Mouse (Mus musculus): ENCODE measurements around the gene E130309D02Rik.

The E130309D02Rik gene

DNA sequence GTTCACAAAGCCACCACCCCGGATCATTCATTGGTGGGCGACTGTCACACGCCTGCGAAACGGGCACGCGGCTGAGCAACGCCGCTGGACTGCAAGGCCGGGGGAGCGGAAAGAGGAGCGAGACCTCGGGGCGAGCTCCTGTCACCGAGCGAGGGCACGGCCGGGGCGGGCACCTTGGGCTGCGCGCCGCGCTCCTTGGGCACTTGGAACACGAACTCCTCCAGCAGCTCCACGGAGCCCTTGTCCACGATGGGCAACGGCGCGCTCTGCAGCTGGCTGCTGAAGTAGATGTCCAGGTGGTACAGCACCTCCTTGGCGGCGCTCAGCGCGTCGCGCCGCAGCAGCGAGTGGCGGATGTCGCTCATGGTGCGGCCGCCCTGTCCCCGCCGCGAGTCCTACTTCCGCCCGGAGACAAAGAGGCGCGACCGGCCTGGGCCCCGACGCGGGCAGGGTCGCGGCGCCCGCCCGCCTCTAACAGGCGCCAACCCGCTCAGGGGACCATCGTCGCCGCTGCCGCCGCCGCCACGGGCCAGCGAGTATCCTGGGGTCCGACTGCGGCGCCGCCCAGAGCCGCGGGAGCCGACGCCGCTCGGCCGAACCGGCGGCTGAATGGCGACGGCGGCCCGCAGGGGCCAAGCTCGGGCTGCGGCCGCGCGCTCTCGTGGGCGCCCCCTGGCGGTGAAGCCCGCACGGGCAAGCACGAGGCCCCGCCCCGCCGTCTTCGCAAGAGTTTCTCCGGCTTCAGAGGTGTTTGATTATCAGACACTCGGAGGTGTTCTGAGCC lies at the start of gene E130309D02Rik:
TSS of gene E130309D02Rik (minus strand) at position 631 of the 784 bp plus-strand sequence.
- DNase-seq (ENCODE audit: low spot score in 2 of 2) = peak; percentile 65 to 80

DNA sequence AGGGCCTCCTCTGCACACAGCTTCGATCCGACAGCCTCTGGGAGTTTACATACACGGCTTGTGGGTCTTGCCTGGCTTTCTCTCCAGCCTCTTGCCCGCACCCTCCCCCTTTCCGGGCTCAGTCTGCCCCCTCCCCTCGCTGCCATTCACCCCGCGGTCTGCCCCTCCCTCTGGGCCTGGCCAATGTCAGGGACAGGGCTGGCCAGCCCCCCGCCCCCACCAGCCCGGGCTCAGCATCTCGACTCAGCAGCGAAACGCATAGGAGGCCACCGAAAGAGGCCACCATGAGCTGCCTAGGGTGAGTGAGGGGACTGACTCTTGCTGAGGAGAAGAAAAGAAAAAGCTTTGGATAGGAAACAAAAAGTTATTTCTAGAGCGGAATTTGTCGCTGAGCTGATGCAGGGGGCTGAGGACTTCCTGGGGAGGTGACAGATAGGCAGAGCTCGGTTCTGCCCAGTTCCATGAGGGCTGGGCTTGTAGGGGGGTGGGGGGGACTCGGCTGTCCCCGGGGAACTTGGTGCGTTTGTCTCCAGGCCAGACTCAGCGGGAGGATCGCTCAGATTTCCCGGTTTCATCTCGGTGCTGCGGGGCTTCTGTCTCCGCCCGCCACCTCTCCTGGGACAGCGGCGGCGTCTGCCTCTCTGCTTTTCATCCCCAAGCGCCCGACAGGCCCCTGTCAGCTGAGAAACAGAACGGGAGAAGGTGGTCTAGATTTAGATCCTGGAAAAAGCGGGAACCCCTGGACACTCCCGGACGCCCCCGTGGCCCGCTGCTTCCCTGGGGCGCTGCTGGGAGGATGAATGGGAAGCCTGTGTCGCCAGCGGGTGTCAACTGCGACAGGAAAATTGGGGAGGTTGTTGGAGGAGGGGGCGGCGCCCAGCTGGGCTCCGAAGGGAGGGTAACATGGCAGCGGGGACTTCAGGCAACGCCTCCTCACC lies 48.8 kb upstream of the E130309D02Rik start:
- no peak for DNase-seq (ENCODE audit: low spot score in 2 of 2)

DNA sequence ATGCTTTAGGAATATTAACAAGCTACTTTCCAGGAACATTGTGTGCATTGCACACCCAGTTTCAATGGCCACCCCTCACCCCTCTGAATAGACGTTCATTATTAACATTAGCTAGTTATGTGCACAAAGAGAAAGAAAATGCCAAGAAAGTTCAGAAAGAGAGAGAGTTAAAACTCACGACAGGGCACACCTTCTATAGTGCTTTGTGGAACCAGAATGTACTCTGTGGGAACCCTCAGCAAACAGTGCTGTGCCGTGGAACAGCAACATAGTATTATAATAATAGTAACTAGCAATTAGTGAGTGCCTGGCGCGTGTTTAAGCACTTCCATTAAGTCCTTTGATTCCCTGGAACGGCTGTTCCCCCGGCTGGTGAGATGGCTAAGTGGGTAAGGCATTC lies 46.3 kb upstream of the E130309D02Rik start:
- DNase-seq (ENCODE audit: low spot score in 2 of 2) = no peak

DNA sequence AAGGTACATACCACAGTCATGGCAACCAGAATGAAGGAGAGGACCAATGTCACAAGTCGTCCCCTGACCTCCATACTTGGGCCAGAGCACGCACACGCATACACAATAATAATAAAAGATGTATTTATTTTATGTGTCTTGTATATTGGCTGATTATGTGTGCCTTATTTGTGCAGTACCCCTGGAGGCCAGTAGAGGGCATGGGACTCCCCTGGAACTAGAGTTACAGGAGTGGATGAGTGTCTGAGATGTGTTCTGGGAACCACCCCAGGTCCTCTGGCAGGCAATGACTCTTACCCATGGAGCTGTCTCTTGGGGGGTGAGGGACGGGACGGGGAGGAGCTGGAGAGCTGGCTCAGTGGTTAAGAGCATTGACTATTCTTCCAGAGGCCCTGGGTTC lies 44.8 kb upstream of the E130309D02Rik start:
- DNase-seq (ENCODE audit: low spot score in 2 of 2) = no peak

DNA sequence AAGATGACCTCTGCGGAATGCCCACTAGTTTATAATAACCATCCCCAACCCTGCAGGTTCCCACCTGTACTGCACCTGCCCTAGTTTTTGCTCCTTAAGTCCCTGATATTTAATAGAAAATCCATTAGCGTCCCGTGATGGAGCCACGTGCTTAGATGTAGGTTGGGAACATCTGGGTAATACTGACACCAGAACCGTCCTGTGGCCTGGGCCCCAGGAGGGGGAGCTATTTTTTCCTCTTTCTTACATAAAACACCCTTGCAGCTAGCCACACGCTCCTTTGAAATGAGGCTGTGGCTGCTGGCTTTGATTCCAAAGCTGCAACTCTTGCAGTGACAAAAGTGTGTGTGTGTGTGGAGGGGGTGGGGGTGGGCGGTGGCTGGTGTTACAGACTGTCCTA lies 44.1 kb upstream of the E130309D02Rik start:
- DNase-seq (ENCODE audit: low spot score in 2 of 2) = no peak

DNA sequence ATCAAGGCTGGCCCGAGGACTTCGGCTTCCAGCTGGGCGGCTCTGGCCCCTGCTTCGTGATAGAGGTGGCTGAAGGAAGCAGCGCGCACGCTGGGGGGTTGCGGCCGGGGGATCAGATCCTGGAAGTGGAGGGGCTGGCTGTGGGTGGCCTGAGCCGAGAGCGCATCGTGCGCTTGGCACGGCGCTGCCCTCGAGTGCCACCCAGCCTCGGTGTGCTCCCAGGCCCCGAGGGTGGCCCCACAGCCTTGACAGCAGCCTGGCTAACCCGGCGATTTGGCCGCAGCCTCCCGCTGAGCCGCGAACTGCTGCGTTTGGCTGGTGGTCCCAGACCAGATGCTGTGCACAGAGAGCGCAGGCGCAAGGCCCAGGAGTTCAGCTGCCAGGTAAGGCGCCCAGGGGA lies 42.4 kb upstream of the E130309D02Rik start:
- DNase-seq (ENCODE audit: low spot score in 2 of 2) = no peak

DNA sequence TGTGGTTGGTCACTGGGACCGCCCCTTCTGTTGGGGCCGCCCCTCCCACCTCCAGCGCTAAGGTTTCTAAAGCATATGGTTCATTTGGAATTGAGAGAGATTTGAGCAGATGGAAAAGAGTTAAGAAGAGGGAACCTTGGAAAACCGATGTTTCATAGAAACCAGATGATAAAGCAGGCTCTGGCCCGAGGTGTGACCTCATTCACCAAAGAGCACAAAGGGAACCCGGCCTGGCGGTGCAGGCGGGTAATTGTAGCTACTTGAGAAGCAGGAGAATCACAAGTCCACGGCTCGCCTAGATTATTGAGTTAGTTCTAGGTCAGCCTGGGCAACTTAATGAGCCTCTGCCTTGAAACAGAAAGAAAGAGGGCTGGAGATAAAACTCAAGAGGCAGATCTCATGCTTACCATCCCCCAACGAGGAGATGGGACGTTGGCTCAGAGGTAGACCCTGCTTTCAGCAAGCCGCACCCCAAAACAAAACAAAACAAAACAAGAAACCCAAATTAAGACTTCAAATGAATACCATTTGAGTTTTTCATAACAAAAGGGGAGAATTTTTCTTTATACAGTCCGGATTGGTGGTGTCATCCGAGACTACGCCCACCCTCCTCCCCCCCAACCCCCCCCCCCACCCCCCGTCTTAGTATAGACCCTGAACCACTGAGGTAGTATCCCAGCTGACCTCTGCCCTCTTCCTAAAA lies 41.7 kb upstream of the E130309D02Rik start, which contains the start of gene Grid2ip:
TSS of gene Grid2ip (plus strand) at position 653 of the 703 bp plus-strand sequence.
- DNase-seq (ENCODE audit: low spot score in 2 of 2) = no peak

DNA sequence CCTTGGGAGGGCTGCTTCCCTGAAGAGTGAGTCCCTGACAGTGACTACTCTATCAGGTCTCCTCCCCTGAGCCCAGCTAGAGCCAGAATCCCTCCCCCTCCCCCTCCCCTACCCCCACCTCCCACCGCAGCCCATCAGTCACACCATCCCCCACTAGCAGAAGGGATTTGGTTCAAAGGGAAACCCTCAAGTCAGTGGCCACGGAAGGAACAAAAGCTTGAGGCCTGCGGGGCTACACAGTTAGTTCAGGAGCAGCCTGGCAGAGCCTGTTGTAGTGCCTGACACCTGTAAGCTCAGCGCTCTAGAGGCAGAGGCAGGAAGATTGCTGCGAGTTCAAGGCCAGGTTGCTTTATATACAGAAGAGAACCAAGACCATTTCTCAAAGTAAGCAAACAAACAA lies 40.9 kb upstream of the E130309D02Rik start:
- DNase-seq (ENCODE audit: low spot score in 2 of 2) = no peak

DNA sequence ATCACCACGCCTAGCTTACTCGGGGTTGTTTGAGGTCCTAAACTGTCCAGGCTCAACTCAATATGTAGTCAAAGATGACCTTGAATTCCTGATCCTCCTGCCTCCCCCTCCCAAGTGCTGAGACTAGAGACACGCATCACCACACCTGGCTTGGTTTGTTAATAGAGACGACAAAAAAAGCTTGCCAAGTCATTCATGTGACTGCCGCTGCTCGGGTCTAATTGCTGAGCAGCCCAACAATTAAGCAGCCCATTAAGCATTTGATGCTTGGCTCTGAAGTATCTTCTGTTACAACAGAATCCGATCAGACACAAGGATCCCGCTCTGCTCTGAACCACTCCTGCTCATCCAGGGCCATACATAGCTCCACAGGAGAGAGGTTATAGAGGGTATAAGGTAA lies 31.2 kb upstream of the E130309D02Rik start:
- no peak for DNase-seq (ENCODE audit: low spot score in 2 of 2)

DNA sequence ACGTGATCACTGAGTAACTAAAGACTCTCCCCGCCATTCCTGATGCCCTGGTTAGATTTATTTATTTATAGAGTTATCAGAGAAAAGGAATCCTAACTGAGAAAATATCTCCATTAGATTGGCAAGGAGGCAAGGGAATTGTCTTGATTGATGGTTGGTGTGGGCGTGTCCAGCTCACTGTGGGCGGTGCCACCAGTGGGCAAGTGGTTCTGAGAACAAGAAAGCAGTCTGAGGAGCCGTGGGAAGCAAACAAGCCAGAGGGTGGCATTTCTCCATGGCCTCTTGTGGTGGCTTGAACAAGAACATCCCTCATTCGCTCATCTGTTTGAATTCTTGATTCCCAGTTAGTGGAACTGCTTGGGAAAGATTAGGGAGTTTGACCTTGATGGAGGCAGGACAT lies 24.4 kb upstream of the E130309D02Rik start:
- no peak for DNase-seq (ENCODE audit: low spot score in 2 of 2)

DNA sequence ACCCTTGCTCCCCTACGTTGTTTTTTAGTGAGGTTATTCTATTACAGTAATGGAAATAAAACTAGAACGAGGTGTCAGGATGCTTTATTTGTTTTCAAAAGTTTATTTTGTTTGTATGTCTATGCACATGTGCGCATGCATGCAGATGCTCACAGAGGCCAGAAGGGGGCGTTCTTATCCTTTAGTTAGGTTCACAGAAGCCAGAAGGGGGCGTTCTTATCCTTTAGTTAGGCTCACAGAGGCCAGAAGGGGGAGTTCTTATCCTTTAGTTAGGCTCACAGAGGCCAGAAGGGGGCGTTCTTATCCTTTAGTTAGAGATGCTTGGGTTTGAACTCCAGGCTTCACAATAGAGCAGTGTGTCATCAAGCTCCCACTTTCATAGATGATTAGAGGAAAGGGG lies 21.4 kb upstream of the E130309D02Rik start:
- DNase-seq (ENCODE audit: low spot score in 2 of 2) = no peak

DNA sequence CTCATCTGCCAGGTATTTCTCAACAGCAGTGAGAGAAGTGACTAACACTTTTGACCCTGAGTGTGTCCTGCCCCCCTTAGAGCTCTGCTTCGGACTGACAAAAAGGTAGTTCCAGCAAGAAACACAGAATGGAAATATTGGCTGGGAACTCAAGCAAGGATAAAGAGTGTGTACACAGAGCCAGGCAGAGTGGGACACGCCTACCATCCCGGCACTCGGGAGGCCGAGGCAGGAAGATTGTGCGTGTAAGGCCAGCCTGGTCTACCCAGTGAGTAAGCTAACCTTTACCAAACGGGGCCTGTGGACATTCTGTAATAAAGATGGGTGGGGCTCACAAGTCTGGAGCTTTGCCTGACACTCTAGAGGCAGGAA lies 19.9 kb upstream of the E130309D02Rik start:
- DNase-seq (ENCODE audit: low spot score in 2 of 2) = no peak

DNA sequence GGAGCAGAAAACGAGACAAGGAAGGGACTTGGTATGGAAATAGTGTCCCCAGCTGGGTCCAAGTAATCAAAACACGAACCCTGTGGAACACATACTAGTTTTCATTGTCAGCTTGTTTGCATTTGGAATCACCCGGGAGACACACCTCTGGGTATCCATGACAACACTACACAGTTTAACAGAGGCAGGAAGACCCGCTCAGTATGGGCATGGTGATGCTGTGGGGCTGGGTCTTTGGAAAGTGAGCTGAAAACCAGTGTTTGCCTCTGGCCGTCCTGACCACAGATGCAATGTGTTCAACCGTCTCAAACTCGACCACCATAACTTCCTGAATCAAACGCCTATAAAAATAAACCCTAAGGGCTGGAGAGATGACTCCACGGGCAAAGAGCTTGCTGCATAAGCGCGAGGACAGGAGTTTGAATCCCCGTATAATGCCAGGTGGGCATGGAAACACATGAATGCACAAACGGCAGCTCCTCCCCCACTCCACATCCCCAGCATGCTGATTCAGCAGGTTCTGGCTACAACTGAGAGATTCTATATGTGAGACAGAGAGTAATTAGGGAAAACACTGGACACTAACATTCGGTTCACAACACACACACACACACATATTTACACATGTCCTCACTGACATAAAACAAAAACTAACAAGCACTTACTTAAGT lies 19.4 kb upstream of the E130309D02Rik start:
- DNase-seq (ENCODE audit: low spot score in 2 of 2) = no peak

DNA sequence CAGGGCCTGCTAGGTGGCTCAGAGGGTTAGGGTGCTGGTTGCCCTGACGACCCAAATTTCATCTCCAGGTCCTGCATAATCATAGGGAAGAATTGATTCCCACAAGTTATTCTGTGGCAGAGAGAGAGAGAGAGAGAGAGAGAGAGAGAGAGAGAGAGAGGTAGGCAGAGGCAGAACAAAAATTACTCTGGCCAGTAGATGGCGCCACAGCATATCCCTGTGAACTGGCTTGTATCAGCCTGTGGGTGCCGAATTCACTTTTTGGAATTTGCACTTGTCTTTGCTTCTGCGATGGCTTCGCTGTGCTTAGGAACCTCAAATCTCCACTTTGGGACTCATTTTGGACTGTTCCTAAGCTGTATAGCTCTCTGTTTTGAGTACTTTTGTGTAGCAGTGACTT lies 18.7 kb upstream of the E130309D02Rik start:
- DNase-seq (ENCODE audit: low spot score in 2 of 2) = peak; percentile 61 to 74

DNA sequence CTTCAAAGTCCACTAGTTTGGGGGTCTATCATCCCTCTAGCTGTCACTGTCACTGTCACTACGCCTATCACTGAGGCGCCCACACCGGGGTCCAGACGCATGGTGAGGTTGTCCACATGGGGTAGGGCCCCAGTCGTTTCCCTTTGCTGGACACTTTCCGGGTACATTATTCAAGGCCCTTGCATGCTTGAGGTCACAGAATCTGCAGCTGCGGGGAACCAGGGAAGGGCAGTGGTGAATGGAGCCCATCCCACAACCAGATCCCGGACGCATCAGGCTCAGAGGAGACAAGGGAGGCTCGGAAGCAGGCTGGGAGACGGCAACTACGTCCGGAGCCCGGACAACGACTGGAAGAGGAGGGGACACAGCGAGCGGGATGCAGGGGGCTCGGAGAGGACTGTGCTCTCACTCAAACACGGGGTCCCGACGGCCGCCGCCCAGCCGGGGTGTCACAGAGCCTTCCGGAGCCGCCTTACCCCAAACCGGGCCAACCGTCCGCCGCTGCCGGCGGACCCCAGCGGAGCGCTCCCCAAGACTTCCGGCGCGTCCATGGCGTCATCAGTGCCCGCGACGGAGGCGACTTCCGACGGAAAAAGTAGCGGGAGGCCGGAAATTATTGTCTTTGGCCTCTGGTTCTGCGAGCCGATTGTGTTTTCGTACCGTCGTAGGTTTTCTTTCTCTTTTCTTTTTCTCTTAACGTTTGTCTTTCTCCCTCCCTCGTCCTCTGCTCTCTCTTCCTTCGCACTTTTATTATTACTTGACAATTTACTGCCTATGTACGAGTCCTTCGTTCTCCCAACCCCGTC lies 13.7 kb upstream of the E130309D02Rik start, which contains the start of gene Zdhhc4:
TSS of gene Zdhhc4 (minus strand) at position 567 of the 806 bp plus-strand sequence.
- DNase-seq (ENCODE audit: low spot score in 2 of 2) = peak; percentile 82 to 84

DNA sequence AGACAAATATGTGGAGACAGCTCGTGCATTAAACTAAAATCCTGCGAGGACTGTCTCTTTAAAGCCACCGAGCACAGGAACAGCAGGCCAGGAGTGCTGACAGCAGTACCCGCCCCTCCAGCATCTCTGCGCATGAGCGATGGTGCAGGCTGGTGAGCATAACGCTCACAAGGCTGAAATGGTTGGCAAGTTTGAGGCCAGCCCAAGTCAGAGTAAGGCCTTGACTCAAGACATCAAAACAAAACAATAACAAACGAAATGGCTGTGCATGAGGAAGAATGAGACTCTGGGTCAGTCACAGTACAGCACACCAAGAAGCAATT lies 2.1 kb upstream of the E130309D02Rik start:
- DNase-seq (ENCODE audit: low spot score in 2 of 2) = no peak

DNA sequence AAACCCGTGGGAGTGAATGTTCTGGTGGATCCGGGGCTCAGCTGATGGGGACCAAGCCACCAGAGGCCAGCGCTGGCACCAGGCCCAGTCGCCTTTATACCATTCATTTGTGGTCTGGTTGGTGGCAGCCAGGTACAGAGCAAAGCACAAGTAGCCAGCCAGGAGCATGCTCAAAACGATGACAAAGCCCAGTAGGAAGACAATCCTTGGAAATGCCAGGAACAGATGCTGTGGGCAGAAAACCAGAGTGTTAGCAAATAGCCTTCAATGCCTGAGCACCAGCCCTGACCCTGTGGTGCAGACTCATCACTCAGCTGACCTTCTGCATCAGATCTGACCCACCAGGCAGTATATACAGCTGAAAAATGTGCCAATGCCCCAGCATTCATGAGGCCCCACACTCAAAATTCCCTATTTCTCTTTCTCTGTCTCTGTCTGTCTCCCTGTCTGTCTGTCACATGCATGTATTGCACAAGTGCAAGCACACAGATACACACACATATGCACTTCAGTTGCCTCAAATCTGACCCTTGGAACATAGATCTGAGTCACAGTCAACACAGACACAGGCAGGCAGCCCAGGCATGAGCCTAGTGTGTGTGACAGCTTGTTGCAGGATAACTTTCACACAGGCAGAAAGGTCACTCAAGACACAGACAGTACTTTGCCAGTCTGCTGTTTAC lies 1.6 kb upstream of the E130309D02Rik start:
- no peak for DNase-seq (ENCODE audit: low spot score in 2 of 2)

DNA sequence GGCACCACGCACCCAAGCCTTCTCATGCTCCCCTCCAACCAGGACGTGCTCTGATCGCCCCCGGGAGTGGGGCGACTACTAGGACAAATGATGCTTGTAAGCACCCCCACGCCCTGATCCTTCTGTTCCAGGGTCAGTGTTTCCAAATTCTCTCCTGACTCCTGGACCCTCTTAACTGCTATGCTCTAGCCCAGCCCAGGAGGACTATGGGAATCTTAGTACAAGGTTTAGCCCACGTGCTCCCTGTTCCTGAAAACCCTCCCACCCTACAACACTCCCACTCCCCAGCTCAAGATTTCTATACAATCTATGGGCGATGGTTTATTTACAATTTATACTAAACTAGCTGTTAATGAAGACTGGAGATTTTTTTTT lies 341 bp upstream of the E130309D02Rik start:
- no peak for DNase-seq (ENCODE audit: low spot score in 2 of 2)

DNA sequence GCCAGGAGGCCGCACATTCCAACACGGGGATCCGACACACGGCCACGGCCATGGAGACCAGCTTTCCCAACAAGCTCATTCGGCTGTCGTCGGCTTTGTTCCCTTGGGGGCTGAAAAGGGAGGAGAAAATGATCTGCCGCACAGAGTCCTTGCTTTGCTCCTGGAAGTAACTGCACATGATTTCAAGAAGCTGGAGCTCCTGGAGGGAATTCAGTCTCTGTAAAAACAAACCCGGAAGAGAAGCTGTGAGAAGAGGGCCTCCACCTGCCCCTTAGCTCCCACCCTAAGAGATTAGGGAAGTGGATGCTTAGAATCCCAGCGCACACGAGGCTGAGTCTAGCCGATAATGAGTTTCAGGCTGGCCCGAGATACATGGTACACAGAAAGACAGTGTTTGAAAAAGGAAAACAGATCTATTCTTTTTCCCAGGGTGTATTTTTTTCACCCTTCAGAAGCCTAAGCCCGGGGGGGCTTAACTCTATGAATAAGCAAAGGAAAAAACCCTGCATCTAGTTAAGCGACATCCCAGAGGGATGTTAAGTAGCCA lies 904 bp downstream of the E130309D02Rik start:
- no peak for DNase-seq (ENCODE audit: low spot score in 2 of 2)

DNA sequence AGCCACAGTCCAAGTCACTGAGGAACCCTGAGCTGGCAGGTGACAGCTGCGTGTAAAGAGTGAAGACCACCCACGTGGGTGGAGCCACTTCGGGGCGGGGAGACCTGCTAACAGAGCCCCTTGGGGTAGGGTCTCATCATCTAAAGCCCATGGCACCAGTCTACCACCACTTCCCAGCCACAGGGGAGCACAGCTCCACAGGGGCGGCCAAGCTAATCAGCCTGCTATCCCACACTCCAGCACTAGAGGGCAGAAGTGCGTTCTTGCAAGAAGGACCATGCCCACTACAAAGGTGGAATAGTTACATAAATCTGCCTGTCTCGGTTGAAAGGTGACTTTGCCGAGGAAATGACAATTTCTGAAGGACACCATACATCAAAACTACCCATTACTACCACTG lies 3.3 kb downstream of the E130309D02Rik start:
- DNase-seq (ENCODE audit: low spot score in 2 of 2) = peak; percentile 60 to 64
